Mouse (Mus musculus) midbrain, postnatal 0 days (tissue): Measurements from ENCODE around the gene Prtn3. TPM values are rescaled to one million over a fixed set of nuclear protein-coding genes. Genes with fewer than 3 reads are reported as not detected.

Experiments used
- ATAC-seq: fragments of 200-750 bp; cut with Nextera tagmentation; 2 replicates; pipeline ENCODE4 v1.8.0; 2017; ENCODE audit warnings: moderate number of reproducible peaks, mild to moderate bottlenecking, moderate TSS enrichment, moderate library complexity; ENCODE audit not compliant: low FRiP score
- DNase-seq: peaks from one replicate; pipeline ENCODE4 v3.0.0-alpha.2; 2015; ENCODE audit warnings: low spot score
- H3K27ac ChIP-seq: fragments of 300-500 bp; sonication (generic); 2 replicates; pipeline ENCODE4 v1.5.1; 2014; ENCODE audit warnings: low read depth, mild to moderate bottlenecking, low read length, mixed read lengths
- H3K27me3 ChIP-seq: fragments of 300-500 bp; sonication (generic); 2 replicates; pipeline ENCODE4 v1.6.1; 2014; ENCODE audit warnings: low read length, control low read depth, mixed read lengths; ENCODE audit not compliant: insufficient read depth
- H3K36me3 ChIP-seq: fragments of 300-500 bp; sonication (generic); 2 replicates; pipeline ENCODE4 v1.6.1; 2014; ENCODE audit warnings: low read length, control low read depth, mixed read lengths; ENCODE audit not compliant: insufficient read depth
- H3K4me1 ChIP-seq: fragments of 300-500 bp; sonication (generic); 2 replicates; pipeline ENCODE4 v1.6.1; 2014; ENCODE audit warnings: mild to moderate bottlenecking, control low read depth, antibody characterized with exemption, low read length, mixed read lengths; ENCODE audit not compliant: insufficient read depth
- H3K4me2 ChIP-seq: fragments of 300-500 bp; sonication (generic); 2 replicates; pipeline ENCODE4 v1.6.1; 2014; ENCODE audit warnings: low read depth, mild to moderate bottlenecking, low read length, mixed read lengths; ENCODE audit not compliant: poor library complexity, severe bottlenecking
- H3K4me3 ChIP-seq: fragments of 300-500 bp; sonication (generic); 2 replicates; pipeline ENCODE4 v1.5.1; 2014; ENCODE audit warnings: low read depth, mild to moderate bottlenecking, low read length, moderate library complexity
- H3K9ac ChIP-seq: fragments of 300-500 bp; sonication (generic); replicated peaks from 2 replicates; pipeline ENCODE4 v1.6.1; 2014; ENCODE audit warnings: mild to moderate bottlenecking, low read length, moderate library complexity, mixed read lengths; ENCODE audit not compliant: poor library complexity, severe bottlenecking
- H3K9me3 ChIP-seq: fragments of 300-500 bp; sonication (generic); 2 replicates; pipeline ENCODE4 v1.6.1; 2016; ENCODE audit warnings: low read length, control low read depth
- CTCF ChIP-seq: IDR thresholded peaks from 2 replicates; pipeline ENCODE4 v1.5.1; 2016; ENCODE audit warnings: antibody characterized with exemption, mild to moderate bottlenecking
- WGBS: fragments of 180-500 bp; shearing (Covaris S2); extraction: QIAGEN DNeasy Blood & Tissue Kit; methylation state at CpG from one replicate; pipeline ENCODE4 v1.1.7; 2014; 5-methylcytosine and 5-hydroxymethylcytosine counted together
- polyA plus RNA-seq: library from polyadenylated mRNA; unstranded; fragments of >200 nt; fragmentation: Nextera tagmentation; extraction: Ambion mirVana; gene quantifications from 2 replicates; pipeline ENCODE4 v1.2.1, GENCODE M21; 2015
- total RNA-seq: library from RNA; depleted of rRNA; stranded (reverse); fragments of >200 nt; gene quantifications from 2 replicates; pipeline ENCODE4 v1.2.3, GENCODE M21; 2014

Gene Prtn3
- total and polyA plus RNA-seq, 2 experiments from 2014 or later: 7.5 to 11.7 TPM

DNA sequence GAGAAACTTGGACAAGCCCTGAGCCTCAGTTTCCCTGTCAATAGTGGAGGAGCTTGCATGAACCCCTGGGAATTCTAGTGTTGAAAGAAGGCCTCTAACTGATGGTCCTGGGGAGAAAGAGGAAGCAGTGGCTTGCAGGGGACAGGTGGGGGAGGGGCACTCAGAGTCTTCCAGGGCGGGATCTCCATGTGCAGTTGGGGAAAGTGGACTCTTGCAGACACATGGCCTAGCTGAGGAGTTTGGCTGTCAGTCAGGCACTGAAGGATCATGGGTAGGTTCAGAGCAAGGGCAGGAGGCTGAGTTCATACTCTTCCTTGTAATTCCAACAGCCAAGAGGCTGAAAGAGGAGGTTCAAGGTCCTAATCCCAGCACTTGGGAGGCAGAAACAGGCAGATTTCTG, 2.9 kb downstream of the Prtn3 start:
- 53% methylated on average over 1 of the region's 1 CpGs for WGBS
- Histone ChIP-seq H3K27ac (no peak overlapping the region), H3K4me1 (peaks cover 6% of the 10 kb centered on the region; the same call in 1 of the 2 replicates), H3K4me3 (no peak overlapping the region), H3K9me3 (no peaks in the 10 kb centered on the region), H3K9ac (no peak overlapping the region), H3K4me2 (no peak overlapping the region), H3K36me3 (no peaks in the 10 kb centered on the region), H3K27me3 (no peaks in the 10 kb centered on the region)
- DNase-seq (no peak), ATAC-seq (no peak)
- no peak for TF ChIP-seq CTCF

DNA sequence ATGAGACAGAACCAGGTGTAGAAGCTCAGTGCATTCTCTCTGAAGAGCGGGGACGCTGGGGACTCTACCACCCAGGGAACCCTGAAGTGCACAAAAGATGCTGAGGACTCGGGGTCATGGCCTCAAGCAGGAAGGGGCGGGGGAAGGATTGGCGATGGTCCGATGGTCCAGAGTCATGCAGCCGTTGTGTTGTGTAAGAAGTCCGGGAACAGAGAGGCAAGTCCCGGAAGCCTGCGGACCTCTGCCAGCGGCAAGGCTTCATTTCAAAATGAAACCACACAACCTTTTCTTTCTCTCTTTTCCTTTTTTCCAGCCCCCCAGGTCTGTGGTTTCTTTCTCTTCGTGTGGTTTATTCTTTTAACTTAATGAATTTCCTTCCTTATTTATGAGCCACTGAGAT, 3.5 kb downstream of the Prtn3 start:
- Histone ChIP-seq H3K4me3 (no peak overlapping the region), H3K27me3 (no peaks in the 10 kb centered on the region), H3K4me2 (no peak overlapping the region), H3K27ac (no peak overlapping the region), H3K9ac (no peak overlapping the region), H3K36me3 (no peaks in the 10 kb centered on the region), H3K4me1 (peaks cover 6% of the 10 kb centered on the region; the same call in 1 of the 2 replicates), H3K9me3 (no peaks in the 10 kb centered on the region)
- 36% methylated on average over 12 of the region's 12 CpGs for WGBS
- DNase-seq (no peak), ATAC-seq (no peak)
- no peak for TF ChIP-seq CTCF

DNA sequence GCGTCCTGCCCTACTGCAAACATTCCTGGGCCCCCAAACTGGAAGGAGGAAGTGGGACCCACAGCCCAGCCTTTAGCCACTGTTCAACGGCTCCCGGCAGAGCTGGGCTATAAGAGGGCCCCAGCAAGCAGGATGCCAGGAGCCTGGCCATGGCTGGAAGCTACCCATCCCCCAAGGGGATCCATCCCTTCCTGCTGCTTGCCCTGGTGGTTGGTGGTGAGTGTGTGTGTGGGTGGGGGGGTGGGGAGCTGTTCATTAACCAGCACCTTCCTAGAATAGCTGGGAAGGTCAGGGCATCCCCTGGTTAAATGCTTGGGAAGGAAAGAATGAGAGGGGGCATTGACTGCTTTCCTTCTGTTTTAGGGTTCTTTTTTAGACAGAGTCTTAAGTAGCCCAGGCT, 5.3 kb downstream of the Prtn3 start:
- H3K4me1 ChIP-seq: peaks cover 6% of the 10 kb centered on the region; the same call in 1 of the 2 replicates
- no peaks in the 10 kb centered on the region for H3K9me3 ChIP-seq
- ATAC-seq: no peak
- H3K4me3 ChIP-seq: no peak overlapping the region
- WGBS: 71% methylated on average over 3 of the region's 3 CpGs
- H3K27me3 ChIP-seq: no peaks in the 10 kb centered on the region
- no peak overlapping the region for H3K9ac ChIP-seq
- no peak for DNase-seq
- no peak overlapping the region for H3K4me2 ChIP-seq
- H3K36me3 ChIP-seq: no peaks in the 10 kb centered on the region
- H3K27ac ChIP-seq: no peak overlapping the region
- TF ChIP-seq CTCF: no peak

DNA sequence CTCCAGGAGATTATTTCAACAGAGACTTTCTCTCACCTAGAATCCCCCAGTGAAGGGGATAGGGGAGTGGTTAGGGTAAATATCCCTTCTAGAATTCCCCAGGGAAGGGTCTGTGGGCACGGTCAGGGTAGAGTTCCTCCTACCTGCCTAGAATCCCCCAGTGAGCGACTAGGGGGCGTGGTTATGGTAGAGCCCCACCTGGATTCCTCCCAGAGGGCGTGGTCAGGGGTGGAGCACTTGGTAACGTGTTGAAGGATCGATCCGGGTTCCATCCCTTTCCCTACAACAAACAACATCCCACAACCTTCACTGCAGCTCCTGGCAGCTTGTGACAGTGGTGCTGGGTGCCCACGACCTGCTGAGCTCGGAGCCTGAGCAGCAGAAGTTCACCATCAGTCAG, 6.4 kb downstream of the Prtn3 start:
- WGBS: 24% methylated on average over 9 of the region's 9 CpGs
- no peak for TF ChIP-seq CTCF

DNA sequence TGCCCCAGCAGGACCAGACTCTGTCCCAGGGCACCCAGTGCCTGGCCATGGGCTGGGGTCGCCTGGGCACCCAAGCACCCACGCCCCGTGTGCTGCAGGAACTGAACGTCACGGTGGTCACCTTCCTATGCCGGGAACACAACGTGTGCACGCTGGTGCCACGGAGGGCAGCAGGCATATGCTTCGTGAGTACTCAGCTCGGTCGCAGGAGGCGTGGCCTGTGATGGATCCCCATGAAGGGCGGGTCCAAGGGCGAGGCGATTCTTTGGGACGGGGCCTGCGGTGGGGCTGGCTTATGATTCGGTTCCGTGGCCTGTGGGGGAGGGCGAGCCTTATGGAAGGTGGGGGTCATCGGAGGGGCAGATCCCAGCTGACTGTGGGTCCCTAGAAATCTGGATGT, 7.7 kb downstream of the Prtn3 start:
- H3K36me3 ChIP-seq: no peaks in the 10 kb centered on the region
- no peak overlapping the region for H3K9ac ChIP-seq
- no peak overlapping the region for H3K4me3 ChIP-seq
- ATAC-seq: no peak
- 10% methylated on average over 21 of the region's 22 CpGs for WGBS
- TF ChIP-seq CTCF: no peak
- H3K27ac ChIP-seq: no peak overlapping the region
- H3K27me3 ChIP-seq: no peaks in the 10 kb centered on the region
- 0 out of 2 replicates have a peak overlapping the region, but pooled peaks have one; percentile 6 for H3K4me2 ChIP-seq
- no peak for DNase-seq
- no peaks in the 10 kb centered on the region; the same call in 1 of the 2 replicates for H3K4me1 ChIP-seq
- no peaks in the 10 kb centered on the region for H3K9me3 ChIP-seq

More for the DNA sequence above, 6.4 kb downstream of the Prtn3 start:
- Histone ChIP-seq H3K36me3 (no peaks in the 10 kb centered on the region), H3K4me2 (no peak overlapping the region), H3K27me3 (no peaks in the 10 kb centered on the region), H3K27ac (no peak overlapping the region), H3K4me3 (no peak overlapping the region), H3K9me3 (no peaks in the 10 kb centered on the region), H3K4me1 (no peaks in the 10 kb centered on the region; the same call in 1 of the 2 replicates), H3K9ac (no peak overlapping the region)
- DNase-seq (no peak), ATAC-seq (no peak)

DNA sequence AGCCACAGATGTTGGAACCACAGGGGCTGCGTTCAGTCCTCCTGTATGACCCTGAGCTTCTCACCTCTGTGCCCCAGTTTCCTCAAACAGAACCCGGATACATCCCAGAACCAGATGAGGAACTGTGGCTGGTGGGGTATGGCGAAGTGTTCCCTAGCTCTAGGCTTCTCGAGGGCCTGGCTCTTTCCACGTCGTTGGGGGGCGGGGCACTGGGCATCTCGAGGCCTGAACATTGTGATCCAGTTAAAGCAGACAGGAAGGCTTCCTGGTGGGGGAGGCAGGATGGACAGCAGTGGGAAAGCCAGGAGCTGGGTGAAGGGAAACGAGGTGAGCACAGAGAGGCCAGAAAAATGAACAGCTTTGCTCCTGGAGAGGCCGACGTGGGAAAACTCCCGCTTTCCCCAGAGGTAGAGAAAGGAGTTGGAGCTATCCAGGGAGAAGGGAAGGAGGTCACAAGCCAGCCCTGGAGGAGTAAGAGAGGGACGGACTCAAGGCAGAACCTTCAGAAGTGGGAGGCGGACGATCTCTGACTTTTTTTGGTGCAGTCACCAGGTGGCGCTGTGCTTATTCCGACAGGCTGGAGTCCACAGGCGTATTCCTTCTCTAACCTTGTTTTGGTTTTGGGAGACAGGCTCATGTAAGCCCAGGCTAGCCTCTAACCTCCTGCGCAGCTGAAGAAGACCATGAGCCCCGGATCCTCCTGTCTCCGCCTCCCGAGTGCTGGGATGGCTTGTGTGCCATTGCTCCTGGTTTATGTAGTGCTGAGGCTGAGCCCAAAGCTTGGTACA, 9.2 kb downstream of the Prtn3 start:
- DNase-seq: peak; percentile 80
- peak; percentile 81 for TF ChIP-seq CTCF
- Histone ChIP-seq H3K27ac (no peak overlapping the region), H3K9ac (0 out of 2 replicates have a peak overlapping the region, but pooled peaks have one; percentile 8), H3K36me3 (no peaks in the 10 kb centered on the region), H3K4me2 (no peak overlapping the region), H3K9me3 (no peaks in the 10 kb centered on the region), H3K27me3 (no peaks in the 10 kb centered on the region), H3K4me3 (no peak overlapping the region), H3K4me1 (no peaks in the 10 kb centered on the region; the same call in 1 of the 2 replicates)
- ATAC-seq: no peak
- WGBS: 14% methylated on average over 22 of the region's 22 CpGs
